Mouse (Mus musculus): ENCODE data around the gene Zfp292. TPM values are rescaled to one million over a fixed set of nuclear protein-coding genes. Genes with fewer than 3 reads are reported as not detected.

Gene Zfp292
- polyA plus RNA-seq, 2 experiments, result 11.9 to 23.2 TPM

DNA sequence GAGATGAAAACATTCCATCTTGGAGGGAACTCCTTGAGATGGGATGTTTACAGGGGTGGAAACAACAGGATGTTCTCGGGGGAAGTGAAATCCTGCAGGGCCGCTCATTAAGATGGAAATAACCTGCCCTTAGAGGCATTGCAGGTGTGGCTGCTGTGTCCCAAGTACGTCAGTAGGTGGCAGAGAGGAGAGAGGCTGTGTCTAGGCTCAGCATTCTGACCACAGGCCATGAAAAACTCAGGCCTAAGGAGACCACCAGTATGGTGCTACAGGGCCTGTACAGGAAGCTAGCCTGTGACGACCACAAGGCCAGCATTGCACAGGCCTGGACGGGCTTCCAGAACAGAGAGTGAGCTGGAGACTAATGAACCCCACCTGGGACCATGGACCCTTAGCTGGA lies 97.9 kb downstream of the Zfp292 start:
- DNase-seq (ENCODE audit: low spot score), result no peak
- WGBS, result 55% methylated on average over 5 of the region's 5 CpGs
- H3K4me2 ChIP-seq (replicated peaks; ENCODE audit: low read depth, low read length, severe bottlenecking), result no peak overlapping the region
- no peak for TF ChIP-seq POLR2A (IDR thresholded peaks at IDR 0.05; ENCODE audit: borderline replicate concordance, extremely low read depth, insufficient read depth, insufficient read length)
- H3K36me3 ChIP-seq (ENCODE audit: control insufficient read depth, insufficient read depth, low read length), result no peaks in the 10 kb centered on the region
- H3K27me3 ChIP-seq (ENCODE audit: control insufficient read depth, insufficient read depth, low read length), result no peaks in the 10 kb centered on the region
- no peaks in the 10 kb centered on the region for H3K4me1 ChIP-seq (ENCODE audit: control insufficient read depth, insufficient read depth, low read length)
- no peak overlapping the region for H3K9ac ChIP-seq (ENCODE audit: low read depth, low read length, severe bottlenecking)
- H3K4me3 ChIP-seq (replicated peaks; ENCODE audit: low read length), result no peak overlapping the region
- H3K9me3 ChIP-seq (ENCODE audit: control insufficient read depth, low read length), result no peaks in the 10 kb centered on the region
- no peak for ATAC-seq (ENCODE audit: low FRiP score, low read depth)
- H3K27ac ChIP-seq (replicated peaks; ENCODE audit: low read depth, low read length), result no peak overlapping the region

DNA sequence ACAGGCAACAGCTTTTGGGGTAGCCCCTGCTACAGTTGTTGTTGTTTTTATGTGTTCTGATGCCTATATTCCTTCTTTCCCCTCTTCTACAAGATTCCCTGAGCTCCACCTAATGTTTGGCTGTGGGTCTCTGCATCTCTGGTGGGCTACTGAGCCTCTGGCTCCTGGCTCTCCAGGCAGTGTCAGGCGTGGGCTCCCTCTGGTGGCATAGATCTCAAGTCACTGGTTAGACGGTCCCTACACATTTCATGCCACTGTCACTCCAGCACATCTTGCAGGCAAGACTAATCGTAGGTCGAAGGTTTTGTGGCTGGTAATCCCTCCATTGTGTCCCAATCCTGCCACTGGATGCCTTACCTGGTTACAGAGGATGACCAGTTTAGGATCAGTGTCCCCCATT lies 100.0 kb downstream of the Zfp292 start:
- ATAC-seq (ENCODE audit: low FRiP score, low read depth) (no peak), DNase-seq (ENCODE audit: low spot score) (no peak)
- TF ChIP-seq POLR2A (IDR thresholded peaks at IDR 0.05; ENCODE audit: borderline replicate concordance, extremely low read depth, insufficient read depth, insufficient read length), result no peak
- Histone ChIP-seq H3K36me3 (ENCODE audit: control insufficient read depth, insufficient read depth, low read length) (no peaks in the 10 kb centered on the region), H3K4me1 (ENCODE audit: control insufficient read depth, insufficient read depth, low read length) (peaks cover 2% of the 10 kb centered on the region; the same call in 1 of the 2 replicates), H3K27ac (replicated peaks; ENCODE audit: low read depth, low read length) (no peak overlapping the region), H3K27me3 (ENCODE audit: control insufficient read depth, insufficient read depth, low read length) (no peaks in the 10 kb centered on the region), H3K4me2 (replicated peaks; ENCODE audit: low read depth, low read length, severe bottlenecking) (no peak overlapping the region), H3K9me3 (ENCODE audit: control insufficient read depth, low read length) (no peaks in the 10 kb centered on the region), H3K4me3 (replicated peaks; ENCODE audit: low read length) (no peak overlapping the region), H3K9ac (ENCODE audit: low read depth, low read length, severe bottlenecking) (no peak overlapping the region)
- WGBS, result 26% methylated on average over 4 of the region's 4 CpGs

DNA sequence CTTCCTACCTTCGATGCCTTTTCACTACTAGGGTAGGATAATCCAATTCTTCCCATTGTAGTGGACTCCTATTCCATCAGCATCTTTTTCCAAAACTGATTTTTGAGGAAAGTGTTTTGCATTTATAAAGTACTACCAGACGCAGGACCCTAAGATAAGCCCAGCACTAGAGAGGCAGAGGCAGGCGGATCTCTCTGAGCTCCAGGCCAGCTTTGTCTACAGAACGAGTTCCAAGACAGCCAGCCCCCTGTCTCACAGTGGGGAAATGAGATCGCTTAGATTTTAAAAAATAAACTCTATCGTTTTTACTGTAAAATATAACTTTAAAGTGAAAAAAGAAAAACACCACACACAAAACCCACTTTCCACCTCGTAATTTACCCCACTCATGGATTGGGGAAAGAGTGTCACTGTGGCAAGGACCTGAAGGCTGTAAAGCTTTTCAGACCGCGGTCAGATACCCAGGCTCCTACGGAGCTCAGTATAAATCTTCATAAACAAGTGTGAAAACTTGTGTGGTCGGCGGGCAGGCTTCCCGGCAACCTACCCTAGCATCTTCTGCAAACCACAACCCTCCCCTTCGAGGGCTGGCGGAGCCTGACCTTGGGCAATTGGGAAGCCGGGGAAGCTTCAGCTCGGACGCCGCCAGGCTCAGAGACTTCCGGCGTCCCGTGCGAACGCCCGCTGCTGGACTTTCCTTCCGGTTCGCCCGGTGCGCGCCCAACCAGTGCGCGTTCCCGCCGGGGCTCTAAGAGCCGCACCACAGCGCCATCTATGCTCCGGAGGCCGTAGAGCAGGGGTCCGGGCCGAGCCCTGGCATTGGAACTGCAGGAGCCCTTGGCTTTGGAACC lies 104.9 kb downstream of the Zfp292 start, which contains the start of gene Smim8:
TSS of gene Smim8 (minus strand) at position 747 of the 851 bp plus-strand sequence.
- H3K27ac ChIP-seq (replicated peaks; ENCODE audit: low read depth, low read length), result peak within 1 kb of the TSS; percentile 77
- peak within 1 kb of the TSS; percentile 66 for H3K4me2 ChIP-seq (replicated peaks; ENCODE audit: low read depth, low read length, severe bottlenecking)
- WGBS, result 6% methylated on average over 40 of the region's 40 CpGs

DNA sequence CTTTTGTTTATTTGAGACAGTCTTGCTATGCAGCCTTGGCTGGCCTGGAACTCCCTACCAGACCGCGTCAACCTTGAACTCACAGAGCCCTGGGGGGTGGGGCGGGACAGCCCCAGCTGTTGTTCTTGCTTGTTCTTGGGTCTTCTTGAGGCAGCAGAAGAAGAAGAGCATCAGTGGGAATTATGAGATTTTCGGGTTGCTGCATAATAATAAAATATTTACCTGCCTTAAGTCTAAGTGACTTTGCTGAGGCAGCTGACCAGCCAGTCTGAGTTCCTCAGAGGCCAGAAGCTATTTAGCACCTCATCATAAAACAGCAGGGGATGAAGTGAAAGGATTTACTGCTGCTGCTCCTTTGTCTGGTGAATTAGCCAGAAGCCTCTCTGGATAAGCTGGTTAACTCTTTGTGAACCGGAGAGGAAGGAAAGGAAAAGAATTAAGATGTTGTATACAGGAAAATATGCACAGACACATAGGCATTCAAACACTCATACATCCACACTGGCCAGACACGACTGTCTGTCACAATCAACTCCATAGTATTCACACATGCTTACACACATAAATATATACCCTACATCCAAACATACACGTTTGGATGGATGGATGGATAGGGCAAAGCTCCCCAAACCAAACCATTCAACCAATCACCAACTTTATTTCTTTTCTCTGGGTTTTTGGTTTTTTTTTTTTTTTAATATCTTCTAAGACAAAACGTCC lies 110.9 kb downstream of the Zfp292 start:
- Histone ChIP-seq H3K4me1 (ENCODE audit: control insufficient read depth, insufficient read depth, low read length) (no peaks in the 10 kb centered on the region), H3K4me2 (replicated peaks; ENCODE audit: low read depth, low read length, severe bottlenecking) (no peak overlapping the region), H3K36me3 (ENCODE audit: control insufficient read depth, insufficient read depth, low read length) (0 out of 2 replicates have a peak, but pooled peaks cover 3% of the 10 kb centered on the region), H3K9me3 (ENCODE audit: control insufficient read depth, low read length) (no peaks in the 10 kb centered on the region), H3K27ac (replicated peaks; ENCODE audit: low read depth, low read length) (no peak overlapping the region), H3K4me3 (replicated peaks; ENCODE audit: low read length) (no peak overlapping the region), H3K9ac (ENCODE audit: low read depth, low read length, severe bottlenecking) (no peak overlapping the region), H3K27me3 (ENCODE audit: control insufficient read depth, insufficient read depth, low read length) (no peaks in the 10 kb centered on the region)
- WGBS, result 10% methylated on average over 8 of the region's 8 CpGs
- peak; percentile 7 for DNase-seq (ENCODE audit: low spot score)
- TF ChIP-seq POLR2A (IDR thresholded peaks at IDR 0.05; ENCODE audit: borderline replicate concordance, extremely low read depth, insufficient read depth, insufficient read length), result no peak
- peak; percentile 62; the same call in 1 of the 2 replicates for ATAC-seq (ENCODE audit: low FRiP score, low read depth)

More for the DNA sequence above, 104.9 kb downstream of the Zfp292 start, which contains the start of gene Smim8:
- Histone ChIP-seq H3K27me3 (ENCODE audit: control insufficient read depth, insufficient read depth, low read length) (no peaks in the 10 kb centered on the region), H3K9ac (ENCODE audit: low read depth, low read length, severe bottlenecking) (peak within 1 kb of the TSS; percentile 81), H3K4me3 (replicated peaks; ENCODE audit: low read length) (peak within 1 kb of the TSS; percentile 63), H3K4me1 (ENCODE audit: control insufficient read depth, insufficient read depth, low read length) (peaks cover 2% of the 10 kb centered on the region; the same call in 1 of the 2 replicates), H3K36me3 (ENCODE audit: control insufficient read depth, insufficient read depth, low read length) (no peaks in the 10 kb centered on the region), H3K9me3 (ENCODE audit: control insufficient read depth, low read length) (no peaks in the 10 kb centered on the region)
- DNase-seq (ENCODE audit: low spot score), result peak; percentile 94
- peak; percentile 92 for ATAC-seq (ENCODE audit: low FRiP score, low read depth)
- peak; percentile 92; the same call in 1 of the 2 replicates for TF ChIP-seq POLR2A (IDR thresholded peaks at IDR 0.05; ENCODE audit: borderline replicate concordance, extremely low read depth, insufficient read depth, insufficient read length)

DNA sequence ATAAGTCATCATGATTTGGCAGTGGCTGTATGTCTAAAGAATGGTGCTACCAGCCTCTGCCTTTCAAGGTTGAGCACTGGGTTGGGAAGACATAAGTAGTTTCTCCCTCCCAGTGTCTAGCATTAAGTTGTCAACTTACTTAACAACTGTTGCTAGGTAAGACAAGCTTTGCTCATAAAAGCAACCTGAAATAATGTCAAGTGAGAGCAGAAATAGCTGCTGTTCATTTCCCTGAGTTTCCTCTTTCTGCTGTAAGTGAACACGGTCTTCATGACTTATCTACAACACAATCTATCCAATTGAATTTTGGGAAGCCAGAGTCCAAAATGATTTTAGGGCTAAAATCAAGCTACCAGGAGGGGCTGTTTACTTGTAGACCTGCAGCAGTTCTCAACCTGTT lies 126.6 kb downstream of the Zfp292 start, which contains the start of gene Gm136:
TSS of gene Gm136 (minus strand) at position 101 of the 400 bp plus-strand sequence.
- WGBS, result 74% methylated on average over 1 of the region's 1 CpGs

More for the DNA sequence above, 126.6 kb downstream of the Zfp292 start, which contains the start of gene Gm136:
- Histone ChIP-seq H3K4me2 (replicated peaks; ENCODE audit: low read depth, low read length, severe bottlenecking) (no peak within 1 kb of the TSS), H3K9me3 (ENCODE audit: control insufficient read depth, low read length) (no peaks in the 10 kb centered on the region), H3K27ac (replicated peaks; ENCODE audit: low read depth, low read length) (no peak within 1 kb of the TSS), H3K27me3 (ENCODE audit: control insufficient read depth, insufficient read depth, low read length) (no peaks in the 10 kb centered on the region), H3K36me3 (ENCODE audit: control insufficient read depth, insufficient read depth, low read length) (no peaks in the 10 kb centered on the region), H3K4me1 (ENCODE audit: control insufficient read depth, insufficient read depth, low read length) (no peaks in the 10 kb centered on the region), H3K9ac (ENCODE audit: low read depth, low read length, severe bottlenecking) (no peak within 1 kb of the TSS), H3K4me3 (replicated peaks; ENCODE audit: low read length) (no peak within 1 kb of the TSS)
- ATAC-seq (ENCODE audit: low FRiP score, low read depth), result no peak
- TF ChIP-seq POLR2A (IDR thresholded peaks at IDR 0.05; ENCODE audit: borderline replicate concordance, extremely low read depth, insufficient read depth, insufficient read length), result no peak
- no peak for DNase-seq (ENCODE audit: low spot score)

Other genes with a start within 250 kb of the Zfp292 start
- 24.7 and 26.8 TPM in 2 replicates for gene Slc35a1, start 195.5 kb downstream of the Zfp292 start, polyA plus RNA-seq (2012; rRNA removed)
- 34.5 and 39.4 TPM in 2 replicates for gene Slc35a1, start 195.5 kb downstream of the Zfp292 start, polyA plus RNA-seq (2014; fragmentation: Nextera tagmentation; extraction: Ambion mirVana)
- 0.20 and 0.27 TPM in 2 replicates for gene Cfap206, start 152.8 kb downstream of the Zfp292 start, polyA plus RNA-seq (2012; rRNA removed)
- 0.76 TPM in 1 of 2 replicates, not detected in the other for gene Cfap206, start 152.8 kb downstream of the Zfp292 start, polyA plus RNA-seq (2014; fragmentation: Nextera tagmentation; extraction: Ambion mirVana)
- not detected in 2 replicates for gene Gm136, start 126.7 kb downstream of the Zfp292 start, polyA plus RNA-seq (2012; rRNA removed)
- not detected in 2 replicates for gene Gm136, start 126.7 kb downstream of the Zfp292 start, polyA plus RNA-seq (2014; fragmentation: Nextera tagmentation; extraction: Ambion mirVana)
- 14.5 and 20.1 TPM in 2 replicates for gene Smim8, start 104.5 kb downstream of the Zfp292 start, polyA plus RNA-seq (2012; rRNA removed)
- 50.2 and 53.2 TPM in 2 replicates for gene Smim8, start 104.5 kb downstream of the Zfp292 start, polyA plus RNA-seq (2014; fragmentation: Nextera tagmentation; extraction: Ambion mirVana)
- gene Cga, start 10.8 kb upstream of the Zfp292 start, polyA plus RNA-seq (2012; rRNA removed), result not detected in 2 replicates
- gene Cga, start 10.8 kb upstream of the Zfp292 start, polyA plus RNA-seq (2014; fragmentation: Nextera tagmentation; extraction: Ambion mirVana), result not detected in 2 replicates

All from limb, embryonic 14.5 days (tissue).